Mouse (Mus musculus): ENCODE data around the gene Aldh3b1. TPM values are rescaled to one million over a fixed set of nuclear protein-coding genes. Genes with fewer than 3 reads are reported as not detected.

Gene Aldh3b1
- total RNA-seq, 1 experiment from 2014 or later = 74.4 TPM

- ATAC-seq (replicated peaks; ENCODE audit: insufficient number of reproducible peaks, low FRiP score, low TSS enrichment, poor library complexity, severe bottlenecking) = no peak
These were observed 18.2 kb upstream of the Aldh3b1 start for GRCm38 (mm10) chr19:3947813-3948212.

GRCm38 (mm10) chr19:3946715-3947114 is 17.1 kb upstream of the Aldh3b1 start:
- 0 out of 2 replicates have a peak, but pooled peaks have one; percentile 44 for ATAC-seq (replicated peaks; ENCODE audit: insufficient number of reproducible peaks, low FRiP score, low TSS enrichment, poor library complexity, severe bottlenecking)

GRCm38 (mm10) chr19:3945872-3946564 is 16.4 kb upstream of the Aldh3b1 start:
- ATAC-seq (replicated peaks; ENCODE audit: insufficient number of reproducible peaks, low FRiP score, low TSS enrichment, poor library complexity, severe bottlenecking) = no peak

GRCm38 (mm10) chr19:3942986-3943735 is 13.6 kb upstream of the Aldh3b1 start:
- ATAC-seq (replicated peaks; ENCODE audit: insufficient number of reproducible peaks, low FRiP score, low TSS enrichment, poor library complexity, severe bottlenecking) = peak; percentile 40; the same call in 1 of the 2 replicates

- ATAC-seq (replicated peaks; ENCODE audit: insufficient number of reproducible peaks, low FRiP score, low TSS enrichment, poor library complexity, severe bottlenecking) = 0 out of 2 replicates have a peak, but pooled peaks have one; percentile 6
These were observed 12.7 kb upstream of the Aldh3b1 start for GRCm38 (mm10) chr19:3942315-3942714.

GRCm38 (mm10) chr19:3935896-3936850 is 6.6 kb upstream of the Aldh3b1 start:
- peak; percentile 74 for ATAC-seq (replicated peaks; ENCODE audit: insufficient number of reproducible peaks, low FRiP score, low TSS enrichment, poor library complexity, severe bottlenecking)

- ATAC-seq (replicated peaks; ENCODE audit: insufficient number of reproducible peaks, low FRiP score, low TSS enrichment, poor library complexity, severe bottlenecking) = peak; percentile 82
These were observed 5.7 kb upstream of the Aldh3b1 start, which contains the start of gene Unc93b1 for GRCm38 (mm10) chr19:3935032-3935895. Gene Unc93b1, plus strand, starts transcription at chr19:3935186.

- ATAC-seq (replicated peaks; ENCODE audit: insufficient number of reproducible peaks, low FRiP score, low TSS enrichment, poor library complexity, severe bottlenecking) = peak; percentile 56
These were observed 2.1 kb upstream of the Aldh3b1 start for GRCm38 (mm10) chr19:3931716-3932115.

GRCm38 (mm10) chr19:3930262-3931057 is 852 bp upstream of the Aldh3b1 start:
- no peak for ATAC-seq (replicated peaks; ENCODE audit: insufficient number of reproducible peaks, low FRiP score, low TSS enrichment, poor library complexity, severe bottlenecking)

GRCm38 (mm10) chr19:3928779-3929178 is 829 bp downstream of the Aldh3b1 start:
- ATAC-seq (replicated peaks; ENCODE audit: insufficient number of reproducible peaks, low FRiP score, low TSS enrichment, poor library complexity, severe bottlenecking) = no peak

GRCm38 (mm10) chr19:3927989-3928388 is 1.6 kb downstream of the Aldh3b1 start:
- ATAC-seq (replicated peaks; ENCODE audit: insufficient number of reproducible peaks, low FRiP score, low TSS enrichment, poor library complexity, severe bottlenecking) = no peak

GRCm38 (mm10) chr19:3926685-3927084 is 2.9 kb downstream of the Aldh3b1 start:
- ATAC-seq (replicated peaks; ENCODE audit: insufficient number of reproducible peaks, low FRiP score, low TSS enrichment, poor library complexity, severe bottlenecking) = no peak

- ATAC-seq (replicated peaks; ENCODE audit: insufficient number of reproducible peaks, low FRiP score, low TSS enrichment, poor library complexity, severe bottlenecking) = no peak
These were observed 3.3 kb downstream of the Aldh3b1 start for GRCm38 (mm10) chr19:3926279-3926678.

- no peak for ATAC-seq (replicated peaks; ENCODE audit: insufficient number of reproducible peaks, low FRiP score, low TSS enrichment, poor library complexity, severe bottlenecking)
These were observed 3.7 kb downstream of the Aldh3b1 start for GRCm38 (mm10) chr19:3925859-3926258.

- no peak for ATAC-seq (replicated peaks; ENCODE audit: insufficient number of reproducible peaks, low FRiP score, low TSS enrichment, poor library complexity, severe bottlenecking)
These were observed 4.7 kb downstream of the Aldh3b1 start for GRCm38 (mm10) chr19:3924868-3925267.

GRCm38 (mm10) chr19:3924190-3924589 is 5.4 kb downstream of the Aldh3b1 start:
- no peak for ATAC-seq (replicated peaks; ENCODE audit: insufficient number of reproducible peaks, low FRiP score, low TSS enrichment, poor library complexity, severe bottlenecking)

- ATAC-seq (replicated peaks; ENCODE audit: insufficient number of reproducible peaks, low FRiP score, low TSS enrichment, poor library complexity, severe bottlenecking) = peak; percentile 47
These were observed 6.0 kb downstream of the Aldh3b1 start for GRCm38 (mm10) chr19:3923586-3923985.

All from monocyte, adult 5-6 weeks (primary cell).